Mouse (Mus musculus) lung, postnatal 4 days (tissue): ENCODE results near the gene Ptpn1.
A peak's percentile ranks its signal among the peaks of the same experiment; 100 is the strongest.

Source experiments
- DNase-seq, 2 experiments: peaks; one replicate each; pipeline ENCODE4 v3.0.0; 2021

Ptpn1 gene

GRCm38 (mm10) chr2:167978271-167978670, 46.4 kb downstream of the Ptpn1 start:
- DNase-seq, result peak; percentile 48 to 80

DNA sequence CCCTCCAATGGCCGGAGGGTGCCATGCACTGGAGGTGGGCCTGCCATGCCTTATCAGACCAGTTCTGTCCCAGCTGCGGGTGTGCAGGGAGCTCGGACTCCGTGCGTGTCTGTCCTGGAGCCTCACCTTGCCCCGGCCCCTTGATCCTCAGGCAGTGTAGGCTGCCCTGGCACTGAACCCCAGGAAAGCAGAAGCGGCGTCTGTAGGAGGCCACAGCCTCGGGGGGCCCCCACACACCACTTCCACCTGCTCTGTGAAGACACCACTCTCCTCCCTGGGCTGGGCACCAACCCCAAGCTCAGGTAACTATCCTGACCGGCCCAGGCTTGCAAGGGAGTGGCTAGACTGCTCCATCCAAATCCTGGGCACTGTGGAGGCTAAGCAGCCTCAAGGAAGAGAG, 48.5 kb downstream of the Ptpn1 start:
- no peak for DNase-seq

DNA sequence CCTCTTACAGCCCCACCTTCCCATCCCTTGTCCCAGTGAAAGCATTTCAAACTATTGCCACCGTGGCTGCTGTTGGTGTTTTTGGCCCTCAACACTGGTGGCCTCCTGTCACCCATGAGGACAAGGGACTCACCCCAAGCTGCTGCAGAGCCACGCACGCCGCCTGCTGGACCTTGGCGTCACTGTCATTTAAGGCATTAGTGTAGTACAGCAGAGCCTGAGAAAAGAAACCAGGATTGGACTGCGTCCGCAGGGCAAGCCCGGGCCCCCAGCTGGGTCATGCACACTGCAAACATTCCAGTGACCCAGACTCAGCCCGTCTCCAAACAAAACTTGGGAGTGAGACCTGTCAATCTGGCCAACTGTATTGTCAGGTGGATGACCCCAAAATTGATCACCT, 50.8 kb downstream of the Ptpn1 start:
- DNase-seq, result peak; percentile 74

GRCm38 (mm10) chr2:167984371-167984770, 52.5 kb downstream of the Ptpn1 start:
- DNase-seq, result no peak

DNA sequence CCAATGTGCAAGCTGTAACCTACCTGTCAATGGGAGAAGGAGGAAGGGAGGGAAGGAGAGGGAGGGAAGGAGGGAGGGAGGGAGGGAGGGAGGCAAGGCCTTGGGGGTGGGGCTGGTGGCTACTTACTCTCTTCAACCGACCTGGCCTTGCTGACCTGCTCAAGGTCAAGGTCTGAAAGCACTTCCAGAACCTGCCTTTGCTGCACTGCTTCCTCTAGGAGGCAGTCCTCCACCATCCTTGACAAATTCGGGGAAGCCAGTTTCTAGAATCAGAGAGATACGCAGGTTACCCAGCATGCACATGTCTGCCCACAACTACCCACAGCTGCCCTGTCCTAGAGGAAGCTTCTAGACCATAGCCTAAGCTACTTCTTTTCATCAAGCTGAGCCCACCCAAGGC, 53.1 kb downstream of the Ptpn1 start:
- no peak for DNase-seq

GRCm38 (mm10) chr2:167986762-167987161, 54.9 kb downstream of the Ptpn1 start:
- DNase-seq, result peak in 1 of 2 experiments; percentile 66

DNA sequence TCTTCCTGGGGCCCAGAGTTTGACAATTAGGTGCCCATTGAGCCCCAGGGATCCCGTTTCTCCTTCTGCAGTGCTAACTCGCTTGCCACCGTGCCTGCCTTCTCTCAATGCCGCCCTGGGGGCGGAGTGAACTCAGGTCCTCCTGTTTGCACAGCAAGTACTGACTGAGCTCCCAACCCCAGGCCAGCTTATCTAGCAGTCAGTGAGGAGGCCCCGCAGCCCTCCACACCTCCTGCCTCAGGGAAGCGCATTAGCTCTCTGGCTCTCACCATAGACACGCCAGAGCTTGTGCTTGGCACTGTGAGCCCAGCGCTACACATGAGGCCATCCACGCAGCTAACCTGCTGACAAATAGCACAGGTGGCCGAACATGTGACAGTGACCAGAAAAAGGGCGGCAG, 55.8 kb downstream of the Ptpn1 start:
- DNase-seq, result no peak

DNA sequence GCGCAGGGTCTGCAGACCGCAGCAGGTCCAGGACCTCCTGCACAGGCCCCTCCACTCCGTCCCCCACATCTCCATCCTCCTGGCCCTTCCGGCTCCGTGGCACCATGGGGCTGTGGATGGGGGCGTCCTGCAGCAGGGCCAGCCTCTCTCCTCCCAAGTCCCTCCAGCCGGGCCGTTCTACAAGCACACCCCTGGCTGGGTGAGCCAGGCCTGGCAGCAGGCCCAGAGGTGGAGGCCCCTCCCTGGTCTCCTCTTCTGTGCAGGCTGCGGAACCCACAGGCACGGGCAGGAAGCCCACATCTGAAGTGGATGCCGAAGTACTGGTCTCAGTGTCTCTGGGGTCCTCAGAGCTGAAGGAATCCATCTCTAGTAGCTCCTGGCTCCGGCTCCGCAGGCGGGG, 57.5 kb downstream of the Ptpn1 start:
- peak; percentile 76 to 86 for DNase-seq

DNA sequence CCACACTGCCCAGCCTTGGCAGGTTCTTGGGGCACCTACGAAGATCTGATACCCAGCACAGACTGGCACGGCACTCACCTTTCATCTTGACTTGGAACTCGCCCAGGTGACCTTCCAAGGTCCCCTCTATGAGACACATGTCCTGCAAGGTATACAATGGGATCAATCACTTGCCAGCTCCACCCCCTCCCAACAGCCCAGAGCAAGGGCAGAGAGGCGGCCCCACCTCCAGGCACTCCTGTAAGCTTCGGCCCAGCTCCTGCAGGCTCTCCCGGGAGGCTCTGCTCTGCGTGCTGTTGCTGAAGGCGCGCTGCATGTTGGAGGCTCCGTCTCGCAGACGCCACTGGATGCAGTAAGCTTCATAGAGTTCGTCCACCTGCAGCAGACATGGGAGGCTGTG, 61.4 kb downstream of the Ptpn1 start:
- DNase-seq, result no peak

- DNase-seq, result no peak
Measured at GRCm38 (mm10) chr2:167995870-167996635, 64.2 kb downstream of the Ptpn1 start.

GRCm38 (mm10) chr2:167996672-167997215, 64.9 kb downstream of the Ptpn1 start:
- DNase-seq, result no peak

DNA sequence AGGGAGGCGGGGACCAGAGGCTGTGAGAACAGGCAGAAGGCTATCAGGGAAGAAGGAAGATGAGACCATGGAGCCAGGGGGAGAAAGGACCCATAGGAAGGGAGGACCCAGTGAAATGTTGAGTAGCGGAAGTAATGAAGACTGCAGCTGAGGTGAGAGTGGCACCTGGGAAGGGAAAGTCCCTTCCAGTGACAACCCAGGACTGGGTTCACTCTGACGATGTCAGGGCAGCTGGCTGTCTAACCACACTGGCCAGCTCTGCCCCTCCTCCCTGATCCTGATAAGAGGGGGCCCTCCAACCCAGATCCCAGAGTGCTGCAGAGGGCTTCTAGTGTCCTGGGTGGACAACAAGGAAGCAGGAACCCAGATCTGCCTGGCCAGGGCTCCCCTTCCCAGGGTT, 65.7 kb downstream of the Ptpn1 start:
- no peak for DNase-seq

GRCm38 (mm10) chr2:167999145-167999743, 67.4 kb downstream of the Ptpn1 start:
- no peak for DNase-seq

- DNase-seq, result no peak
Measured at GRCm38 (mm10) chr2:168002188-168002587, 70.3 kb downstream of the Ptpn1 start.

DNA sequence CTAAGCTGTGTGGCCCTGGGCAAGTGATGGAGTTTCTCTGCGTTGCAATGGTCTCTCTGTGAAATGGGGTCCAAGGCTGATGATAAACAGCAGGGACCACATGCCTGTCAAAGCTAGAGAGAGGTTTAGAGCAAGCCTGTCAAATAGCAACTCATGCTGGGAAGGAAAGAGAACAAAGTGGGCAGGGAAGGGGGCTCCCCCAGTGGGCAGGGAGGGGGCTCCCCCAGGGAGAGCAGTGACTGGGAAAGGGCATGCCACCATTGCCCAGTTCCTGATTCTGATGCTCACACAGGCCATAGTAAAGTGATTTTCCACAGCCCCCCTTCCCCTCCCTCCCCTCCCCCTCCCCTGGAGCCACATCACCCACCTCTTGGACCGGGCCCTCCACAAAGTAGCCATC, 71.0 kb downstream of the Ptpn1 start:
- no peak for DNase-seq

GRCm38 (mm10) chr2:168003431-168003830, 71.6 kb downstream of the Ptpn1 start:
- DNase-seq, result peak in 1 of 2 experiments; percentile 75

GRCm38 (mm10) chr2:168004369-168004768, 72.5 kb downstream of the Ptpn1 start:
- DNase-seq, result no peak

DNA sequence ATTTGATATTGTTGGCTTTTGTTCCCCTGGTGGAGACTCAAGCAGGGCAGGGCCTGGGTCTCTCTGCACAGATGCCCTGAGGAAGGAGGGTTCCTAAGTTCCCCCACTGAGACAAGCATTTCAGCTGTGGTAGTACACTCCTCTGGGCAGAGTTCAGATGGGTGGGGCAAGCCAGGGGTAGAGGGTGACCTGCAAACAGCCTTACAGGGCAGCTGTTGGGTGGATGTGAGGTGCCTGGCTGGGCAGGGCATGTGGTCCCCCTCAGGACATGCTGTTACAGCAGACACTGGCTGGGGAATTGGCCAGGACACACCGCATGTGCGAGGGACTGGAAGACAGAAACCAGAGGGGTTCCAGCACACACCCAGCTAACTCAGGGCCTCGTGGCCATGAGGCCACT, 73.1 kb downstream of the Ptpn1 start:
- no peak for DNase-seq

- DNase-seq, result peak; percentile 60 to 61
Measured at GRCm38 (mm10) chr2:168005616-168006015, 73.8 kb downstream of the Ptpn1 start.

GRCm38 (mm10) chr2:168006489-168006888, 74.6 kb downstream of the Ptpn1 start:
- DNase-seq, result no peak

DNA sequence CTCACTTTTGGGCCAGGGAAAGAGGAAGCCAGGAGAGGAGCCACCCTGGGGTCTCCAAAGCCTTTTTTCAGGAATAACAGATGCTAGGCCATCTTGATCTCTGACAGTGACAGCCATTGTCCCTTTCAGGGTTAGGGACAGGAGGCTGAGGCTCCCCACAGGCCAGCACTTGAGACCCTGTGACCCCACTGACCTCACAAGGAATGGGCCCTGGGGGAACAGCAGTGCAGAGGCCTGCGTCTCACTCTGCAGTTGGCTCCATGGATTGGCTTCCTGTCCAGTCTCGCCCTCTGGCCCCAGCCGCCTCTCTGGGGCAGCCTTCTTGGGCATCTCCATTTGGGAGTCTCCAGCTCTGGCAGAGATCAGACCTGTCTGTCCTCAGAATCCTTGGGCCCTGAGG, 76.3 kb downstream of the Ptpn1 start:
- no peak for DNase-seq

DNA sequence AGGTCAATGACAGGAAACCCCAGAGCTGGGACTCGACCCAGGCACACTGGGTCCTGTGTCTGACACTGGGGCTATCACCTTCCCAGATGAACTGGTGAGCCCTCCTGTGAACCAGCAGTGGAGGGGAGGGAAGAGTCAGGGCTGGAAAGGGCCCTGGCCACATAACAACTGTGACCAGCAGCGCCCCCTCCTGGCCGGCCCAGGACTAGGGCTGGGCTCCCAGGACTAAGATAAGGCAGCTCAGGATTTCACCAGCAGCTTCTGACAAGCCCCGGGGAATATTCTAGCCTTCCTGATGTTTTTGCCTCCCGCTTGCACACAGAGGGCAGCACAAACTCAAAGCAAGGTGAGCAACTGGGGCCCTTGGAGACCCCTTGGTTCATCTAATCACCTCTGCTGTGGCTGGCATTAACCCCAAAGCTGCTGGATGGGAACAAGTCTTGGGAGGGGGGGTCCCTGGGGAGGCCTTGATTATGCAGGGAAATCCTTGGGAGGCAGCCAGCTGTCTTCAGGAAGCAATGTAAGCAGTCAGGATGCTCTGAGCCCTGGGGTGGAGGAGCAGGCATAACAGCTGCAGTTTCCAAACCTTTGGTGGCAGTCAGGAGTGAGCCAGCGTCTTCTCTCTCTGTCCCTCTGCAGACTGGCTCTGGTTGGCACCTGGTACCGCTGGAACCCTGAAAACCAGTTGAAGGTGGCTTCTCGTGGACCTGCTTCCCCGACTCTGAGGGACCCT, 78.2 kb downstream of the Ptpn1 start, which contains the start of gene Ripor3:
Gene Ripor3 (minus strand): TSS at position 683 of the 733 bp plus-strand sequence.
- peak; percentile 83 to 88 for DNase-seq

- DNase-seq, result no peak
Measured at GRCm38 (mm10) chr2:168010893-168011292, 79.0 kb downstream of the Ptpn1 start.
